Mouse (Mus musculus) G1E (cell line): ENCODE measurements around the gene 1700001P01Rik. TPM values are rescaled to one million over a fixed set of nuclear protein-coding genes. Genes with fewer than 3 reads are reported as not detected.

ENCODE experiments used
- ATAC-seq: 2 replicates; pipeline ENCODE4 v1.8.0; 2016; ENCODE audit warnings: mild to moderate bottlenecking; ENCODE audit not compliant: insufficient number of reproducible peaks, poor library complexity, low FRiP score, severe bottlenecking; ENCODE audit errors: extremely low read depth
- DNase-seq: peaks from one replicate; pipeline ENCODE4 v3.0.0; 2012; ENCODE audit warnings: low spot score
- H3K27me3 ChIP-seq: 2 replicates; pipeline ENCODE4 v1.6.1; 2012; ENCODE audit warnings: mild to moderate bottlenecking, low read length, inconsistent platforms; ENCODE audit not compliant: insufficient read depth
- H3K36me3 ChIP-seq: replicated peaks from 2 replicates; pipeline ENCODE3; 2012; ENCODE audit warnings: mild to moderate bottlenecking, inconsistent platforms
- H3K4me1 ChIP-seq: 2 replicates; pipeline ENCODE4 v1.6.1; 2012; ENCODE audit warnings: low read depth, low read length, inconsistent platforms, mixed read lengths; ENCODE audit not compliant: insufficient read depth
- H3K4me3 ChIP-seq: 2 replicates; pipeline ENCODE4 v1.5.1; 2012; ENCODE audit warnings: low read depth, mild to moderate bottlenecking, inconsistent platforms, low read length, moderate library complexity, mixed read lengths
- H3K9me3 ChIP-seq: replicated peaks from 2 replicates; pipeline ENCODE4 v1.6.1; 2012; ENCODE audit warnings: inconsistent platforms
- CTCF ChIP-seq: IDR thresholded peaks from 2 replicates; pipeline ENCODE4 v1.5.1; 2012; ENCODE audit warnings: low read depth, low read length, inconsistent platforms, mixed read lengths
- GATA1 ChIP-seq: IDR thresholded peaks from 2 replicates; pipeline ENCODE4 v1.6.1; 2012; ENCODE audit warnings: borderline replicate concordance, low read length, inconsistent platforms, mixed read lengths
- GATA2 ChIP-seq: IDR thresholded peaks from 2 replicates; pipeline ENCODE4 v1.6.1; 2012; ENCODE audit warnings: low read depth, low read length, inconsistent platforms, borderline replicate concordance
- POLR2AphosphoS5 ChIP-seq: IDR thresholded peaks from 2 replicates; pipeline ENCODE4 v1.6.1; 2012; ENCODE audit warnings: low read depth, low read length, inconsistent platforms; ENCODE audit not compliant: insufficient replicate concordance
- TAL1 ChIP-seq: conservative IDR thresholded peaks from 2 replicates; pipeline ENCODE4 v1.6.1; 2012; ENCODE audit warnings: low read depth, low read length, inconsistent platforms, mixed read lengths
- polyA plus RNA-seq: library from polyadenylated mRNA; stranded (reverse); fragments of >175 nt; gene quantifications from 2 replicates; pipeline ENCODE4 v1.2.3, GENCODE M21; 2012
- total RNA-seq, 2 experiments: library from RNA; stranded (forward) in 1 of 2; stranded (reverse) in 1 of 2; fragments of 200-1000 nt in 1 of 2; fragments of >200 nt in 1 of 2; fragmentation: Nextera tagmentation in 1 of 2; gene quantifications; 2 replicates each; pipeline ENCODE4 v1.2.3; 2014 to 2017

The 1700001P01Rik gene
- total and polyA plus RNA-seq, 3 experiments = 0.09 to 0.33 TPM; not detected in 1

DNA sequence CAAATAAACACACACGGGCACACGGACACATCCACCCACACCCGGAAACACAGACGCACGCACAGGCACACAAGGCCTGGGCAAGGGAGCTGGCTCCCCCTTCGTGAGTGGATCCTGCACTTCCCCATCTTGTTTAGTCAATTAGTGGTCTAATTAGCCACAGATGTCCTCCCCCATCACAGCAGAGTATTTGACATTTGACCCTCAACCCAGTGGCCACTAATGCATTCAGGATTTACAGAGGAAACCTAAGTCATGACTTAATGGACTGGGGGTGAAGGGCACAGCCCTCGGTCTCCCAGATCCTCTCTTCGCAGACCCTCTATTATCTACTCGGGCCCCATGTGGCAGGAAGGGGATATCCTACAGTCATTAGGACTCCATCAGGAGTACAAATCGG is 42.0 kb downstream of the 1700001P01Rik start:
- no peak for TF ChIP-seq TAL1
- TF ChIP-seq GATA1 = no peak
- TF ChIP-seq GATA2 = no peak
- no peak for TF ChIP-seq POLR2AphosphoS5
- TF ChIP-seq CTCF = no peak
- Histone ChIP-seq H3K9me3 (no peaks in the 10 kb centered on the region), H3K4me3 (no peak overlapping the region), H3K4me1 (no peaks in the 10 kb centered on the region; the same call in 1 of the 2 replicates), H3K36me3 (peaks cover 77% of the 10 kb centered on the region), H3K27me3 (no peaks in the 10 kb centered on the region)
- DNase-seq (no peak), ATAC-seq (no peak)

DNA sequence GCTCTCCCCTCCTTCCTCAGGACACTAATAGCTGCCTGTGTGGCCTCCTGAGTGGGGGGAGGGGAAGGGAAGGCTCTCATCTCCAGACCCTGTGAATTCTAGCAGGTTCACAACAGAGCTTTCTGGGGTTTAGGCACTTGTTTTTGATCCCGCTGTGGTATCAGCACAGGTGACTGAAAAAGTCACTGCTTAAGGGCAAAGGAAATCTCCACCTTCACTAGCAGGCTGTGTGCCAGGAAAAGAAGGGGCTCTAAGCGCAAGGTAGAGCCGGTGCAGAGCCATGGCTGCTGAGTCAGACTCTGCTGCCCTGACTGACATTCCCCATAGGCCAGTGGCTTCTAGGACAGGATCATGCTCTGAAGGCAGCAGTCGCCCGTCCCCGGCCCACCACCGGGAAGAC is 47.0 kb downstream of the 1700001P01Rik start:
- no peak overlapping the region for H3K4me3 ChIP-seq
- no peaks in the 10 kb centered on the region for H3K4me1 ChIP-seq
- H3K9me3 ChIP-seq = no peaks in the 10 kb centered on the region
- peaks cover 93% of the 10 kb centered on the region for H3K36me3 ChIP-seq
- no peaks in the 10 kb centered on the region for H3K27me3 ChIP-seq
- ATAC-seq (no peak), DNase-seq (no peak)
- TF ChIP-seq TAL1 = no peak
- TF ChIP-seq POLR2AphosphoS5 = no peak
- TF ChIP-seq GATA2 = no peak
- TF ChIP-seq GATA1 = no peak
- TF ChIP-seq CTCF = no peak

DNA sequence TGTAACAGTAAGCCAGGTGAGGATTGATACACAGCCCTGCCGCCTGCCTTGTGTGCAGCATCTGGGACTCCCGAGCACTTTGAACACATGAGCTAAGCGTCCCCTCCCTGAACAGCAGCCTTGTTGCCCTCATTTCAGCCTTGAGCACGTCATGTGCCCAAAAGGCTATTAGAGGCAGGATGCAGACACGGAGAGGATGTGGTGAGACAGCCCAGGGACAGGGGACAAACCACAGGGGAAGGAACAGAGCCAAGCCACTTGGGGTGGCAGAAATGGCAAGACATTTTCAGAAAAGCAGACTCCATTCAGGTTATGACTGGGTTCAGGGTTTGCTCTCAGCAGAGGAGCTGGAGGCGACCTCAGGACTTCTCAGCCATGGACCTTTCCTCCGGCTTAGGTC is 47.4 kb downstream of the 1700001P01Rik start:
- TF ChIP-seq GATA2 (no peak), GATA1 (no peak), TAL1 (no peak), CTCF (no peak), POLR2AphosphoS5 (no peak)
- Histone ChIP-seq H3K36me3 (peaks cover 94% of the 10 kb centered on the region), H3K4me3 (no peak overlapping the region), H3K9me3 (no peaks in the 10 kb centered on the region), H3K27me3 (no peaks in the 10 kb centered on the region), H3K4me1 (no peaks in the 10 kb centered on the region)
- DNase-seq (no peak), ATAC-seq (no peak)

GRCm38 (mm10) chr11:97723709-97724108 is 52.0 kb downstream of the 1700001P01Rik start:
- H3K36me3 ChIP-seq = peaks cover 97% of the 10 kb centered on the region
- no peak for TF ChIP-seq CTCF
- TF ChIP-seq GATA2 = no peak
- TF ChIP-seq POLR2AphosphoS5 = no peak
- TF ChIP-seq TAL1 = no peak
- TF ChIP-seq GATA1 = no peak
- no peaks in the 10 kb centered on the region for H3K27me3 ChIP-seq
- no peak for DNase-seq
- no peak for ATAC-seq
- H3K4me1 ChIP-seq = no peaks in the 10 kb centered on the region
- peaks cover 4% of the 10 kb centered on the region for H3K9me3 ChIP-seq
- H3K4me3 ChIP-seq = no peak overlapping the region

Other genes starting within 250 kb of the 1700001P01Rik start
- 0.15 TPM in 2 replicates for gene Srcin1, start 199.7 kb downstream of the 1700001P01Rik start, total RNA-seq (2014; fragmentation: Nextera tagmentation)
- gene Srcin1, start 199.7 kb downstream of the 1700001P01Rik start, total RNA-seq (2017) = 0.29 and 0.49 TPM in 2 replicates
- gene Srcin1, start 199.7 kb downstream of the 1700001P01Rik start, polyA plus RNA-seq = 0.21 and 0.25 TPM in 2 replicates
- gene Epop, start 146.2 kb downstream of the 1700001P01Rik start, total RNA-seq (2014; fragmentation: Nextera tagmentation) = 2.6 and 4.5 TPM in 2 replicates
- gene Epop, start 146.2 kb downstream of the 1700001P01Rik start, total RNA-seq (2017) = 2.7 and 3.9 TPM in 2 replicates
- 60.9 and 77.7 TPM in 2 replicates for gene Epop, start 146.2 kb downstream of the 1700001P01Rik start, polyA plus RNA-seq
- gene Mllt6, start 112.5 kb downstream of the 1700001P01Rik start, total RNA-seq (2014; fragmentation: Nextera tagmentation) = 16.5 and 18.7 TPM in 2 replicates
- gene Mllt6, start 112.5 kb downstream of the 1700001P01Rik start, total RNA-seq (2017) = 10.9 and 11.2 TPM in 2 replicates
- 38.3 and 42.6 TPM in 2 replicates for gene Mllt6, start 112.5 kb downstream of the 1700001P01Rik start, polyA plus RNA-seq
- gene Cisd3, start 90.1 kb downstream of the 1700001P01Rik start, total RNA-seq (2014; fragmentation: Nextera tagmentation) = 14.7 and 19.1 TPM in 2 replicates
- gene Cisd3, start 90.1 kb downstream of the 1700001P01Rik start, total RNA-seq (2017) = 8.8 and 14.9 TPM in 2 replicates
- 0.69 and 2.6 TPM in 2 replicates for gene Cisd3, start 90.1 kb downstream of the 1700001P01Rik start, polyA plus RNA-seq
- gene Pcgf2, start 75.4 kb downstream of the 1700001P01Rik start, total RNA-seq (2014; fragmentation: Nextera tagmentation) = 5.4 and 7.2 TPM in 2 replicates
- 0.41 TPM in 1 of 2 replicates, not detected in the other for gene Pcgf2, start 75.4 kb downstream of the 1700001P01Rik start, total RNA-seq (2017)
- 18.5 and 21.1 TPM in 2 replicates for gene Pcgf2, start 75.4 kb downstream of the 1700001P01Rik start, polyA plus RNA-seq
- gene Psmb3, start 72.5 kb downstream of the 1700001P01Rik start, total RNA-seq (2014; fragmentation: Nextera tagmentation) = 49.9 and 78.3 TPM in 2 replicates
- 191 and 258 TPM in 2 replicates for gene Psmb3, start 72.5 kb downstream of the 1700001P01Rik start, total RNA-seq (2017)
- gene Psmb3, start 72.5 kb downstream of the 1700001P01Rik start, polyA plus RNA-seq = 23.7 and 93.4 TPM in 2 replicates
- gene Pip4k2b, start 31.2 kb downstream of the 1700001P01Rik start, total RNA-seq (2014; fragmentation: Nextera tagmentation) = 19.6 and 23.2 TPM in 2 replicates
- 14.5 and 16.7 TPM in 2 replicates for gene Pip4k2b, start 31.2 kb downstream of the 1700001P01Rik start, total RNA-seq (2017)
- 22.0 and 25.6 TPM in 2 replicates for gene Pip4k2b, start 31.2 kb downstream of the 1700001P01Rik start, polyA plus RNA-seq
- gene Cwc25, start 9.4 kb downstream of the 1700001P01Rik start, total RNA-seq (2014; fragmentation: Nextera tagmentation) = 13.5 and 20.8 TPM in 2 replicates
- 25.5 and 27.4 TPM in 2 replicates for gene Cwc25, start 9.4 kb downstream of the 1700001P01Rik start, total RNA-seq (2017)
- 22.5 and 23.2 TPM in 2 replicates for gene Cwc25, start 9.4 kb downstream of the 1700001P01Rik start, polyA plus RNA-seq
- 580 and 589 TPM in 2 replicates for gene Rpl23, start 6.5 kb upstream of the 1700001P01Rik start, total RNA-seq (2014; fragmentation: Nextera tagmentation)
- gene Rpl23, start 6.5 kb upstream of the 1700001P01Rik start, total RNA-seq (2017) = 1,583 and 1,694 TPM in 2 replicates
- 255 and 258 TPM in 2 replicates for gene Rpl23, start 6.5 kb upstream of the 1700001P01Rik start, polyA plus RNA-seq
- gene Lasp1, start 23.1 kb upstream of the 1700001P01Rik start, total RNA-seq (2014; fragmentation: Nextera tagmentation) = 31.0 and 37.1 TPM in 2 replicates
- gene Lasp1, start 23.1 kb upstream of the 1700001P01Rik start, total RNA-seq (2017) = 53.4 and 122 TPM in 2 replicates
- gene Lasp1, start 23.1 kb upstream of the 1700001P01Rik start, polyA plus RNA-seq = 49.6 and 71.7 TPM in 2 replicates
- not detected in 2 replicates for gene B230217C12Rik, start 64.9 kb upstream of the 1700001P01Rik start, total RNA-seq (2014; fragmentation: Nextera tagmentation)
- 0.16 TPM in 1 of 2 replicates, not detected in the other for gene B230217C12Rik, start 64.9 kb upstream of the 1700001P01Rik start, total RNA-seq (2017)
- gene B230217C12Rik, start 64.9 kb upstream of the 1700001P01Rik start, polyA plus RNA-seq = not detected in 2 replicates
- 0.58 and 1.9 TPM in 2 replicates for gene Fbxo47, start 108.2 kb upstream of the 1700001P01Rik start, total RNA-seq (2014; fragmentation: Nextera tagmentation)
- 0.55 and 0.70 TPM in 2 replicates for gene Fbxo47, start 108.2 kb upstream of the 1700001P01Rik start, total RNA-seq (2017)
- gene Fbxo47, start 108.2 kb upstream of the 1700001P01Rik start, polyA plus RNA-seq = not detected in 2 replicates
- gene Plxdc1, start 210.5 kb upstream of the 1700001P01Rik start, total RNA-seq (2014; fragmentation: Nextera tagmentation) = not detected in 2 replicates
- gene Plxdc1, start 210.5 kb upstream of the 1700001P01Rik start, total RNA-seq (2017) = 0.06 and 0.11 TPM in 2 replicates
- 0.03 TPM in 2 replicates for gene Plxdc1, start 210.5 kb upstream of the 1700001P01Rik start, polyA plus RNA-seq
- not detected in 2 replicates for gene Arl5c, start 220.3 kb upstream of the 1700001P01Rik start, total RNA-seq (2014; fragmentation: Nextera tagmentation)
- gene Arl5c, start 220.3 kb upstream of the 1700001P01Rik start, total RNA-seq (2017) = 0.44 TPM in 1 of 2 replicates, not detected in the other
- gene Arl5c, start 220.3 kb upstream of the 1700001P01Rik start, polyA plus RNA-seq = not detected in 2 replicates
- gene Cacnb1, start 247.1 kb upstream of the 1700001P01Rik start, total RNA-seq (2014; fragmentation: Nextera tagmentation) = 1.4 TPM in 1 of 2 replicates, not detected in the other
- gene Cacnb1, start 247.1 kb upstream of the 1700001P01Rik start, total RNA-seq (2017) = 0.05 and 0.41 TPM in 2 replicates
- 0.61 and 0.63 TPM in 2 replicates for gene Cacnb1, start 247.1 kb upstream of the 1700001P01Rik start, polyA plus RNA-seq